Mouse (Mus musculus) frontal cortex, adult (tissue): ENCODE measurements at regions not wholly inside any gene's neighbourhood (a gene's known extent, or its start where the extent isn't known, plus 50 kb on each side); places are given as distances from the start of the nearest gene placed in this dataset.

ENCODE experiments used
- ATAC-seq: cut with Nextera tagmentation; 2 replicates; pipeline ENCODE4 v1.9.2; 2017; ENCODE audit warnings: mild to moderate bottlenecking, moderate library complexity, mixed read lengths; ENCODE audit not compliant: low TSS enrichment

GRCm38 (mm10) chr10:56453578-56454069 is 76.5 kb downstream of the Gja1 start:
- ATAC-seq, result no peak

- no peak for ATAC-seq
Measured at GRCm38 (mm10) chr10:56455867-56456468, 78.8 kb downstream of the Gja1 start.

- ATAC-seq, result no peak; the same call in 1 of the 2 replicates
Measured at GRCm38 (mm10) chr10:56468537-56468936, 91.4 kb downstream of the Gja1 start.

GRCm38 (mm10) chr10:56468993-56469712 is 92.0 kb downstream of the Gja1 start:
- ATAC-seq, result peak; percentile 85

GRCm38 (mm10) chr10:56469895-56470294 is 92.8 kb downstream of the Gja1 start:
- ATAC-seq, result peak; percentile 55; the same call in 1 of the 2 replicates

- ATAC-seq, result no peak
Measured at GRCm38 (mm10) chr10:56474951-56475350, 97.8 kb downstream of the Gja1 start.

GRCm38 (mm10) chr10:56482156-56482716 is 105.1 kb downstream of the Gja1 start:
- ATAC-seq, result peak; percentile 55; the same call in 1 of the 2 replicates

- no peak for ATAC-seq
Measured at GRCm38 (mm10) chr10:56484931-56485330, 107.8 kb downstream of the Gja1 start.

GRCm38 (mm10) chr10:56485746-56486145 is 108.6 kb downstream of the Gja1 start:
- ATAC-seq, result no peak

- no peak for ATAC-seq
Measured at GRCm38 (mm10) chr10:56486584-56486983, 109.5 kb downstream of the Gja1 start.

- ATAC-seq, result no peak
Measured at GRCm38 (mm10) chr10:56493461-56493860, 116.3 kb downstream of the Gja1 start.

- no peak for ATAC-seq
Measured at GRCm38 (mm10) chr10:56495352-56495751, 118.2 kb downstream of the Gja1 start.

- no peak for ATAC-seq
Measured at GRCm38 (mm10) chr10:56519041-56519440, 141.9 kb downstream of the Gja1 start.

GRCm38 (mm10) chr10:56525791-56526190 is 148.7 kb downstream of the Gja1 start:
- no peak for ATAC-seq

GRCm38 (mm10) chr10:56537091-56537490 is 160.0 kb downstream of the Gja1 start:
- ATAC-seq, result peak; percentile 91

GRCm38 (mm10) chr10:56539827-56540511 is 162.8 kb downstream of the Gja1 start:
- no peak for ATAC-seq

GRCm38 (mm10) chr10:56542106-56542505 is 165.0 kb downstream of the Gja1 start:
- ATAC-seq, result no peak

GRCm38 (mm10) chr10:56545989-56546388 is 168.9 kb downstream of the Gja1 start:
- ATAC-seq, result no peak

- no peak for ATAC-seq
Measured at GRCm38 (mm10) chr10:56546824-56547223, 169.7 kb downstream of the Gja1 start.

GRCm38 (mm10) chr10:56547825-56548224 is 170.7 kb downstream of the Gja1 start:
- no peak for ATAC-seq

- ATAC-seq, result no peak
Measured at GRCm38 (mm10) chr10:56566836-56567442, 189.8 kb downstream of the Gja1 start.

GRCm38 (mm10) chr10:56582065-56582464 is 204.9 kb downstream of the Gja1 start:
- ATAC-seq, result peak; percentile 89
